Mouse (Mus musculus) spleen, adult 2 months (tissue): ENCODE data around the gene Samd14. TPM values are rescaled to one million over a fixed set of nuclear protein-coding genes. Genes with fewer than 3 reads are reported as not detected.

ENCODE experiments used
- DNase-seq, 2 experiments: peaks; one replicate each; pipeline versions ENCODE4 v3.0.0 to v3.0.0-alpha.2; 2012 to 2021; ENCODE audit warnings: low spot score in 2 of 2, low read depth in 1 of 2
- H3K27ac ChIP-seq: fragments of 200-500 bp; 2 replicates; pipeline ENCODE4 v1.5.1; 2012; ENCODE audit warnings: low read length, inconsistent platforms; ENCODE audit not compliant: insufficient read depth
- H3K27me3 ChIP-seq: fragments of 200-500 bp; 2 replicates; pipeline ENCODE4 v1.6.1; 2012; ENCODE audit warnings: mild to moderate bottlenecking, moderate library complexity, low read length, inconsistent platforms; ENCODE audit not compliant: control insufficient read depth, insufficient read depth
- H3K36me3 ChIP-seq: fragments of 200-500 bp; 2 replicates; pipeline ENCODE4 v1.6.1; 2012; ENCODE audit warnings: mild to moderate bottlenecking, low read length, inconsistent platforms; ENCODE audit not compliant: control insufficient read depth, insufficient read depth
- H3K4me1 ChIP-seq: fragments of 200-500 bp; 2 replicates; pipeline ENCODE4 v1.6.1; 2011; ENCODE audit warnings: inconsistent platforms; ENCODE audit not compliant: control insufficient read depth, insufficient read depth, insufficient read length
- H3K4me3 ChIP-seq: fragments of 200-500 bp; 2 replicates; pipeline ENCODE4 v1.5.1; 2011; ENCODE audit warnings: mild to moderate bottlenecking, inconsistent platforms; ENCODE audit not compliant: insufficient read depth, insufficient read length; ENCODE audit errors: extremely low read depth
- CTCF ChIP-seq: fragments of 200-500 bp; IDR thresholded peaks from 2 replicates; pipeline ENCODE4 v1.5.1; 2011; ENCODE audit warnings: mild to moderate bottlenecking, inconsistent platforms; ENCODE audit not compliant: insufficient read depth, insufficient read length, insufficient replicate concordance; ENCODE audit errors: extremely low read depth
- POLR2A ChIP-seq: fragments of 200-500 bp; IDR thresholded peaks from 2 replicates; pipeline ENCODE4 v1.6.1; 2011; ENCODE audit warnings: low read depth, low read length, inconsistent platforms
- WGBS: fragments of 180-500 bp; shearing (Covaris S2); methylation state at CpG from one replicate; pipeline ENCODE4 v1.1.7; 2018; 5-methylcytosine and 5-hydroxymethylcytosine counted together
- polyA plus RNA-seq: library from polyadenylated mRNA; depleted of rRNA; stranded (reverse); fragments of >200 nt; gene quantifications from 2 replicates; pipeline ENCODE4 v1.2.3, GENCODE M21; 2012

Samd14 gene
- polyA plus RNA-seq, 1 experiment, result 19.3 TPM

- Histone ChIP-seq H3K27ac (no peak overlapping the region), H3K36me3 (no peaks in the 10 kb centered on the region), H3K27me3 (no peaks in the 10 kb centered on the region), H3K4me1 (no peaks in the 10 kb centered on the region), H3K4me3 (no peak overlapping the region)
- TF ChIP-seq POLR2A, result no peak
- no peak for TF ChIP-seq CTCF
- DNase-seq, result no peak
- 80% methylated on average over 9 of the region's 9 CpGs for WGBS
Measured at GRCm38 (mm10) chr11:95053062-95053461, 43.4 kb downstream of the Samd14 start.

GRCm38 (mm10) chr11:95056768-95057501, 47.3 kb downstream of the Samd14 start:
- Histone ChIP-seq H3K27me3 (no peaks in the 10 kb centered on the region), H3K36me3 (no peaks in the 10 kb centered on the region), H3K4me1 (no peaks in the 10 kb centered on the region), H3K4me3 (no peak overlapping the region), H3K27ac (no peak overlapping the region)
- WGBS, result 62% methylated on average over 19 of the region's 19 CpGs
- no peak for DNase-seq
- no peak for TF ChIP-seq CTCF
- no peak for TF ChIP-seq POLR2A

DNA sequence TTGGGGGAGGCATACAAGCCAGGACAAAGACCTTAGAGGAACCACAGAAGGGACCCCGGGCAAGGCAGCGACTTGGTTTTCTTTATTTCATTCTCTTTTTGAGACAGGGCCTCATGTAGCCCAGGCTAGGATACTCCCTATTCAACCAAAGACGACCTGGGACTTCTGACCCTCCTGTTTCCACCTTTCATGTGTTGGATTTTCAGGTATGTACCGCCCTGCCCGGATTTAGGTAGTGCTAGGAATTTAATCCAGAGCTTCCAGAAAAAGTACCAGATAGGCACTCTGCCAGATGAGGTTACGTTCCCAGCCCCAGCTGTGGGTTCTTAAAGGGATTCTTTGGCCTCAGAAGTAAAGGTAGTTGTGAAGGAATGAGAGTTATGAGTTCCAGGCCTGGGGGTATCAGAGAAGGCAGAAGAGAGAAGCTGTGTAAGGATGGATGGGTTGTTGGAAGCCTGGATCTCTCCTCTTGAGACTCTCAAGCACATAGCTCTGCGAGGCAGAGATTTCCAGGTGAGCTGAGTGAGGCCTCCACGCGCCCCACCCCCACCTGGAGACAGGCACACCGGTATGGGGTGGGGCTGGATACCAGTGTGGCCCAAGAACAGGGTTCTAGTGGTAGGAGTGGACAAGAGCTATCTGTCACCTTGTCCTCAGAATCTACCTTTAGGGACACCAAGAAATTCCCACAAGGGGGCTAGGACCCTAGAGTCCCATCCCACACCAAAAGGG, 59.7 kb downstream of the Samd14 start:
- DNase-seq, result no peak
- WGBS, result 86% methylated on average over 10 of the region's 10 CpGs
- H3K36me3 ChIP-seq, result no peaks in the 10 kb centered on the region
- no peaks in the 10 kb centered on the region for H3K4me1 ChIP-seq
- TF ChIP-seq POLR2A (no peak), CTCF (no peak)
- no peak overlapping the region for H3K27ac ChIP-seq
- H3K27me3 ChIP-seq, result no peaks in the 10 kb centered on the region
- H3K4me3 ChIP-seq, result no peak overlapping the region

- Histone ChIP-seq H3K4me3 (no peak overlapping the region), H3K4me1 (no peaks in the 10 kb centered on the region), H3K27ac (no peak overlapping the region), H3K36me3 (no peaks in the 10 kb centered on the region), H3K27me3 (peaks cover 2% of the 10 kb centered on the region; the same call in 1 of the 2 replicates)
- TF ChIP-seq CTCF (no peak), POLR2A (no peak)
- DNase-seq, result no peak
- WGBS, result 79% methylated on average over 8 of the region's 8 CpGs
Measured at GRCm38 (mm10) chr11:95070140-95071107, 60.7 kb downstream of the Samd14 start.

- no peak for TF ChIP-seq CTCF
- TF ChIP-seq POLR2A, result no peak
- peaks cover 2% of the 10 kb centered on the region; the same call in 1 of the 2 replicates for H3K27me3 ChIP-seq
- 75% methylated on average over 7 of the region's 7 CpGs for WGBS
Measured at GRCm38 (mm10) chr11:95071266-95071665, 61.6 kb downstream of the Samd14 start.

DNA sequence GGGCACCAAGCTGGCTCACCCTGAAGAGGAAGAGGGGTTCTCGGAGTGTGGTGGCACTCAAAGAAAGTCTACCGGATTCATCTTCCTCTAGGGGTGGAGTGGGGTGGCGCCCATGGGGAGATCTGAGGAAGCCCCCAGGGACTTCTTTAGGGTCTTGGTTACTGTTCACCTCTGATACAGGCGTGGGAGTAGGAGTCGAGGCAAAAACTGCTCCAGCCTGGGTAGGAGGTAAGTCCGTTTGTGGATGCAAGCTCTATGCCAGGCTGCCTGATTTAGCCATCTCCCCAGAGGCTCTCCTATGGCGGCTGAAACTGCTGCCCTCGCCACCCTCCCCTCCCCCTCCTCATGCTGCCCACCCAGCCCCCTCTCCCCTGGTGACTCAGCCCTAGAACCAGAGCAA, 62.5 kb downstream of the Samd14 start:
- TF ChIP-seq CTCF (no peak), POLR2A (no peak)
- no peak overlapping the region for H3K27ac ChIP-seq
- H3K4me1 ChIP-seq, result no peaks in the 10 kb centered on the region; the same call in 1 of the 2 replicates
- WGBS, result 82% methylated on average over 8 of the region's 8 CpGs
- no peaks in the 10 kb centered on the region for H3K36me3 ChIP-seq
- no peak for DNase-seq
- H3K27me3 ChIP-seq, result peaks cover 8% of the 10 kb centered on the region
- no peak overlapping the region for H3K4me3 ChIP-seq

More at GRCm38 (mm10) chr11:95071266-95071665, 61.6 kb downstream of the Samd14 start:
- DNase-seq, result no peak
- H3K4me3 ChIP-seq, result no peak overlapping the region
- no peaks in the 10 kb centered on the region for H3K36me3 ChIP-seq
- no peak overlapping the region for H3K27ac ChIP-seq
- H3K4me1 ChIP-seq, result no peaks in the 10 kb centered on the region; the same call in 1 of the 2 replicates
